Mouse (Mus musculus) frontal cortex, postnatal 10 days (tissue): ENCODE results near the gene Osbpl9.
A peak's percentile ranks its signal among the peaks of the same experiment; 100 is the strongest.

Experiments
- DNase-seq, 2 experiments: peaks; one replicate each; pipeline ENCODE4 v3.0.0; 2022; ENCODE audit warnings: low spot score in 2 of 2, mixed read lengths in 1 of 2

Osbpl9 gene

DNA sequence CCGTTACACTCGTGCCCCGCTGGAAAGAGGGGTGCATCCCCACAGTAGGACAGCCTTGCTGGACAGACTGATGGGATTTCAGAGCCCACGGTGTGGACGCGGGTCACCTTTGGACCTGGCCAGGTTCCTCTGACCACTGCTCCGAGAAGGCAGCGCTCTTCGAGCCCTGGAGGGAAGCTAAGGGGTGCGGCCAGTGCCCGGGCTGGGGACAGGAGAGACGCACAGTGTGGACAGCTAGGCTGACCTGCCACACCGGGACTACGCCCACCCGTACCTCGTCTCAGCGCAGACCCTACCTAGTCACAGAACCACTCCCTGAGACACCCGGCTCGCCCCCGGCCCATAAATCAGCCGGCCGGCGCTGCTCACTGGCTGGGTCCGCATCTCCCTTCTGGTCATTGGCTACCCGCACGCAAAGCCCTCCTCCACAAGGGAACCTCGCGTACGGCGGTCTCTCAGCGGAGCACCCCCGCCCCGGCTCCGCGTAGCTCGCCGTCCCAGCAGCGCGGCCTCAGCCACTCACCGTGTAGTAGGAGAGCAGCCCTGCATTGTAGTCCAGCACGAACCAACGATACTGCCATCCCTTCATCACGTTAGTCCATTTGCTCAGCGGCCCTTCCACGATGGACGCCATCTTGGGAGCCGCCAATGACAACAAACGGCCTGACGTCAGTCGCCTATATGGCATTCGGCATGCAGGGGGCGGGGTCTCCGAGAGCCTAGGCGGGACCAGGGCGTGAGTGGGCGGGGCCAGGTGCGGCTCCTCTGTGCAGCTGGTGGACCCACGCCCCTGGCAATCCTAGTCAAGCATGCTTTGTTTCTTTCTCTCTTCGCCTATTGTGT lies at the start of gene Osbpl9:
Gene Osbpl9, minus strand, starts transcription at position 691 of the 843 bp plus-strand sequence.
- peak; percentile 95 to 98 for DNase-seq

- DNase-seq, result no peak
Measured at GRCm38 (mm10) chr4:109251605-109252004, 49.5 kb upstream of the Osbpl9 start.

DNA sequence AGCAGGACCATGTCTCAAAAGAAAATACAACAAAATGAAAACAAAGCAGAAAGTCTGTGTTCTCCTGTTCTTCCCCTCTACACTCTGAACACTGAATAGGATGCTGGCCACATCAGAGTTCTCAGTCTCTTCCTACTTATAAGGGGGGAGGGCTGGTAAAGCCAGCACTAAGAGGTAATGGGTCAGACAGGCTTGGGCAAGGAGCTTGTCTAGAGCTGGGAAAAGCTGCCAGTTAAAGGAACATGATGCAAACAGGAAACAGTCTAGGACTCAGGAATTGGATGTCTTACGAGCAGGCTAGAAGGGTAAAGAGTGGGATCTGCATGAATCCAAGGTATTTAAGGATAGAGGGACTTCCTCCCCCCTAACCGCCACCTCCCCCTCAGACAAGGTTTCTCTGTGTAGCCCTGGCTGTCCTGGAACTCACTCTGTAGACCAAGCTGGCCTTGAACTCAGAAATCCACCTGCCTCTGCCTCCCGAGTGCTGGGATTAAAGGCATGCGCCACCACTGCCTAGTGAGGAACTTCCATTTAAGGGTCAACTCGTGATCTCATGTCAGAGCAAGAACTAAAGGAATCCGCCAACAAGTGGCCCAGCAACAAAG lies 43.0 kb upstream of the Osbpl9 start:
- no peak for DNase-seq

DNA sequence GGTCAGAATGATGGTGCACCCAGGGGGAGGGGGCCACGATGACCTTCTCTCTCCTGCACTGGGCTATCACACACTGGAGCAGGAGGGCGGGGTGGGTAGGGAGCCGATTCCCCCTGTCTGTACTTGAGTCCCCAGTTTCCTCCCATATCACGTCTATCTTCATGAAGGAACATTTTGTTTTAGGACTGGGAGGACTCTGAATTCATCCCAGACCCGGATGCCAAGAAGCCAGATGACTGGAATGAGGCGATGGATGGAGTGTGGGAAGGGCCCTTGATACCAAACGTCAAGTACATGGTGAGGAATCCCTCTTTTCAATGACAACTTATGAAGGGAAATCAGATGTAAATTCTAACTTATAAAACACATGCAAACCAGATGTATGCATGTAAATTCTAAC lies 42.4 kb upstream of the Osbpl9 start:
- no peak for DNase-seq

DNA sequence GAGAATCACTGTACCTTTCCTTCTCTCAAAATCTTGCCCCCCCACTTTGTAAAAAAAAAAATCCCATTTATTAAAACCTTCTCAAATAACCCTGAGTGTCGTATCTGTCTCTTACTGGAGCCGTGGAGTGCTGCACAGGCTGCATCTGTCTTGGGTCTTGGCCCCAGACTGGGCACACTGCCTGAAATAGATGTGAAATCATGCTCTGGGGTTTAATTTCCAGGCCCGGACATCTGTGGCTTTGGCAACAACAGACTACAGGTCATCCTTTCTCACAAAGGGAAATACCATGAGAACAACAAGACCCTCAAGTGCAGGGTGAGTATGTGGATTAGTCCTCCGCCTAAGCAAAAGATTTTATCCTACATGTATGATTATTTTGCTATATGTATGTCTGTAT lies 39.9 kb upstream of the Osbpl9 start:
- DNase-seq, result no peak

- no peak for DNase-seq
Measured at GRCm38 (mm10) chr4:109241221-109241620, 39.1 kb upstream of the Osbpl9 start.

- DNase-seq, result no peak
Measured at GRCm38 (mm10) chr4:109238428-109239268, 36.6 kb upstream of the Osbpl9 start.

GRCm38 (mm10) chr4:109236186-109236879 lies 34.3 kb upstream of the Osbpl9 start:
- no peak for DNase-seq

DNA sequence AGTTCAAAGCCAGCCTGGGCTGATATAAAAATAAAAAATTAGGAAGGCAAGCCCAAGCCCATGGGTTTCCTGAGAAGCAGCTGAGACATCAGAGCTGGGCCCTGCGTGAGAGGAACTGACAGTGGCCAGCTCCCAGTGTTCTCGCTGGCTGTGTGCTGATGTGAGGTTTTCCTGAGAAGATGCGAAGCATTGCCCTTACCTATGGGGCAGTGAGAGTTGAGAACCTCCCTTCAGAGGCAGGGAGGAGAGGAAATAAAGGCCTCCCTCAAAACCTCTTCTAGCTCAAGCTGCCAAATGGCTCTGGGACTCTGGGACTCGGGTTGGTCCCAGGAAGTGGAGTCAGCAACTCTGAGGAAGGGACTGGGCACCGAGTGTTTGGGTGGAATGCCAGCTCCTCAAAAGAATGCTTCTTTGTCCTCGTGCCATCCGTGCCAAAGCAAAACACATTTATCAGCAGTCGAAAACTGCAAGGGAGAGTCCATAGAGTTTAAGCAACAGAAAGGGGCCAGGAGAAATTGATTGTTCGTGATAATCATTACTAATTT lies 32.8 kb upstream of the Osbpl9 start:
- DNase-seq, result no peak

- no peak for DNase-seq
Measured at GRCm38 (mm10) chr4:109234185-109234584, 32.1 kb upstream of the Osbpl9 start, which contains the start of gene Calr4. Gene Calr4, plus strand, starts transcription at chr4:109234485.

GRCm38 (mm10) chr4:109229766-109230279 lies 27.8 kb upstream of the Osbpl9 start:
- no peak for DNase-seq

DNA sequence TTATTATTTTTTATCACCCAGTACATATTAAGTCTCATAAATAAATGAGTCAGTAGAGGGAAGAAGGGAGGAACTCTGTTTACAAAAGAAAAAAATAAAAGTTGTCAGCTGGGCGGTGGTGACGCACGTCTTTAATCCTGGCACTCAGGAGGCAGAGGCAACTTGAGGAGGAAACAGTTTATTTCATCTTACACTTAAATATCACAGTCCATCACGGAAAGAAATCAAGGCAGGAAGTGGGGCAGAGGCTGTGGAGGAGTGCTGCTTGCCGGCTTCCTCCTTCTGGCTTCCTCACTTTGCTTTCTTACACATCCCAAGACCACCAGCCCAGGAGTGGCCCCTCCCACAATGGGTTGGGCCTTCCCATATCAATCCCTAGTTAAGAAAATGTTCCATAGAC lies 24.0 kb upstream of the Osbpl9 start:
- DNase-seq, result no peak

DNA sequence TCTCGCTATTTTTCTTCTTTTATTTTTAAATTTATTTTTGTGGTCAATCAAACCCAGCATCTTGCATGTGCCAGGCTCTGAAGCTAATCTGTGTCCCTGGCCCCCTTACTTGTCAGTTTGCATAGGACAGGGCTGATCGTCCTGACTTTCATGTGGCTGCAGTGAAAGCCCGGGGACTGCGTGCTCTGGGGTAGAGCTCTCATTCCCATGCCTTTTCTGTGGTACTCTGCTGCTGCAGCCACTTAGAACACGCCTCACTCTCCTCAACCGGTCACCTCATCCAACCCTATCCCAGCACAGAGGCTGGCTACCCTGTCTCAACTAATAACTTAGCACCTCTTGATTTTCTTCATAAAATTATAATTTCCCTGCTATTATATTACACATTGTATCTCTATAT lies 23.5 kb upstream of the Osbpl9 start:
- no peak for DNase-seq

DNA sequence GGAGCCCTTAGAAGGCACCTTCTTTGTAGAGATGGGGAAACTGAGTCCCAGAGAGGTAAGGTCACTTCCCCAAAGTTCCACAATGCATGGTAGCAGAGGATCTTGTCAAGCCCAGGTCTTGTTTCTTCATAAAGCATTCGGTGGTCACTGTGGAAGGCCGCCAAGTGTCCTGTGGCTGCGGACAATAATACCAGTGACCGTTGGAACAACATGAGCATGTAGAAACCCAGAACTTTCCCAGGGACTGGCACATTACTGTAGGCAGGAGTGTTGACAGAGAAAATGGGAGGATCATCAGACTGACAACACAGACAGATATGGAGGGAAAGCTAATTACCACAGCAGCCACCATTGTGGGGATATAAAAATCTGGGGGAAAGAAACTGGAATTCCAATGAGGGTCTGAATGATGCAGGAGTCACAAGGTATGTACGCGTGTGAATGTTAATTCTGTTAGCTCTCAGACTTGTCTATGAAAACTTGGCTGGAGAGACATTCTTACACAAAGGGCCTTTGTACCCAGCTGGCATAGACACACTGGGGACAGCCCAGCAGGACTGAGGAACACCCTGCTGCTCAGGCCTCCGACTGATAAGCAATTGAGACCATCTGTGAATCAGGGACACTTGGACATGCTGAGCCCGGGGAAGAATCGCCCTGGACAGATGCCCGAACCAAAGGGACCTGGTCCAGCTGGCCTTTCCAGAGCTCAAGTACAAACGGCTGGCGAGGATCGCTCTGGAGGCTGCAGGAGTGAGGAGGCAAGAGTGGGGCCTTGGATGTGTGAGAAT lies 22.9 kb upstream of the Osbpl9 start:
- peak; percentile 79 to 86 for DNase-seq

GRCm38 (mm10) chr4:109222001-109222400 lies 19.9 kb upstream of the Osbpl9 start:
- no peak for DNase-seq

DNA sequence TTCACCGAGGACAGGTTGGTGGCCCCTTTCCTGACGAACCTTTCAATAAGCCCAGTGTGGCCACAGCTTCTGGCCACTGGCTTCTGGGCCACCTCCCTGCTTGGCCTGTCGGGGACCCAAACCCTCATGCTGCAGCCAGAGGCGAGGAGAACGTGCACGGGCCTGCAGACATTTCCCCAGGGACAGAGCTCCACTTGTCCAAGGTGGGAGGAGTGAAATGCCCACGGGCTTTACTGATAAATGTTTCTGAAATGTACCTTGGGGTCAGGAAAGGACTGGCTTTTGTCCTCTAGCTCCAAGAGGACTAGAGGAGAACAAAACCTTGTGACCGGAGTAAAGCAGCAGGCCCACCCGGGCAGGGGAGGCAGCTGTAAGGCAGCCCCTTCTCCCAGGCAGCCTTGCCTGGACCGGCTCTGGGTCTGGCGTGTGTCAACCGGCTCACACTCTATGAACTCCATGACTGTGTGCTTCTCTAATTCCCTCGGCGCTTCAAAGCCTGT lies 18.4 kb upstream of the Osbpl9 start:
- DNase-seq, result no peak

DNA sequence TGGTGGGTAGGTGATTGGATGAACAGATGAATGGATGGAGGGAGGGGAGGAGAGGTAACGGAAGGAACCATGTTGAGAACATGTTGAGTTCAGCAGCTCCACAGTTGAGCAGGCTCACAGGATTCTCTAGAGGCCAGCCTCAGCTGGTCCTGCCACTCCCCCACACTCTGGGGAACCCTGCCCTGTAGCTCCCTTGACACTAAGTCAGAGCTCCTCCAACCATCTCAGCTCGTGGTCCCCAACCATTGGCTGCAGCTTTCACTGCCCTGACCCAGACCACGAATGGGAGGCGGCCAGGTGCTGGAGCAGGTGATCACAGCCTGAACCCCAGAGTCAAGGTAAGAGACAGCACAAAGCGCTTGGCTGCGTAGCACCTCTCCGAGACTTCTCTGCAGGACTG lies 15.9 kb upstream of the Osbpl9 start:
- DNase-seq, result no peak

DNA sequence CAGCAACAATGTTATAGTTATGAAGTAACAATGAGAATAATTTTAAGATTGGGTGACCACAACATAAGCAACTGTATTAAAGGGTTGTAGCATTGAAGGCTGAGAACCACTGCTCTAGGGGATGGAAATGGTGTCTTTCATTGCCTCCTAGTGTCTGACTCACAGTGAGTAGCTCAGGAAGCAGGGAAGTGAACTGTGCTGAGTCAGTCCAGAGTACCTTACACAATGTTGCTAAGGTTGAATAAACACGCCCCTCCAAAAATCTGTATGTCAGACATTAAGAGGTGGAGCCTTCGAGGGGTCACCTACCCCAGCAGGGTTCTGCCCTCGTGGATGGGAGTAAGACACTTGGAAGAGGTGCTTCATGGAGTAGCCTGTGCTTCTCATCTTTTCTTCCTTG lies 11.9 kb upstream of the Osbpl9 start:
- DNase-seq, result no peak

GRCm38 (mm10) chr4:109210881-109211280 lies 8.8 kb upstream of the Osbpl9 start:
- no peak for DNase-seq

DNA sequence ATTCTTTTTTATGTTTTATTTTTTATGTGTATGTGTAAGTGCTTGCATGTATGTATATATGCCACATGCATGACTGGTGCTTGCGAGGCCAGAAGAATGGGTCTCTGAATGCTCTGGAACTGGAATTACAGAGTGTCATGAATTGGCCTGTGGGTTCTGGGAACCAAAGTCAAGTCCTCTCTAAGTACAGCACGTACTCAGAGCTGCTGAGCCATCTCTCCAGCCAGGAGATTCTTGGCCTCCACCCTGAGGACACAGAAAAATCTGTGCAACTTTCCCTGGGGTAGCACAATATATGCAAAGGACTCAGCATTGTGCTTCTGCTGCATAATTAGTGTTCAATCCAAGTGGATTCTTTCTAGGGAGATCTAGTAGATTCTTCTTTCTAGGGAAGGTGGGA lies 8.2 kb upstream of the Osbpl9 start:
- no peak for DNase-seq
